Mouse (Mus musculus) limb, embryonic 10.5 days (tissue): Measurements from ENCODE around the gene Ttc7b. TPM values are rescaled to one million over a fixed set of nuclear protein-coding genes. Genes with fewer than 3 reads are reported as not detected.
A peak's percentile ranks its signal among the peaks of the same experiment; 100 is the strongest.

Source experiments
- DNase-seq: peaks from one replicate; pipeline ENCODE4 v3.0.0-alpha.2; 2017; ENCODE audit warnings: low spot score
- H3K27ac ChIP-seq: fragments of 300-500 bp; sonication (generic); 2 replicates; pipeline ENCODE4 v1.5.1; 2016; ENCODE audit warnings: mild to moderate bottlenecking
- H3K27me3 ChIP-seq: fragments of 300-500 bp; sonication (generic); 2 replicates; pipeline ENCODE4 v1.6.1; 2016; ENCODE audit warnings: low read depth, mild to moderate bottlenecking; ENCODE audit not compliant: poor library complexity, severe bottlenecking
- H3K36me3 ChIP-seq: fragments of 300-500 bp; sonication (generic); 2 replicates; pipeline ENCODE4 v1.6.1; 2016; ENCODE audit warnings: mild to moderate bottlenecking, moderate library complexity
- H3K4me1 ChIP-seq: fragments of 300-500 bp; sonication (generic); 2 replicates; pipeline ENCODE4 v1.6.1; 2016
- H3K4me3 ChIP-seq: fragments of 300-500 bp; sonication (generic); 2 replicates; pipeline ENCODE4 v1.5.1; 2016; ENCODE audit warnings: mild to moderate bottlenecking, moderate library complexity
- H3K9me3 ChIP-seq: fragments of 300-500 bp; sonication (generic); replicated peaks from 2 replicates; pipeline ENCODE4 v1.6.1; 2016; ENCODE audit warnings: mild to moderate bottlenecking
- WGBS: fragments of 180-500 bp; shearing (Covaris S2); methylation state at CpG from one replicate; pipeline ENCODE4 v1.1.7; 2016; 5-methylcytosine and 5-hydroxymethylcytosine counted together
- polyA plus RNA-seq: library from polyadenylated mRNA; unstranded; fragments of >200 nt; fragmentation: Nextera tagmentation; extraction: Ambion mirVana; gene quantifications from 2 replicates; pipeline ENCODE4 v1.2.1, GENCODE M21; 2016

Gene Ttc7b
- polyA plus RNA-seq, 1 experiment from 2014 or later: 4.3 TPM

DNA sequence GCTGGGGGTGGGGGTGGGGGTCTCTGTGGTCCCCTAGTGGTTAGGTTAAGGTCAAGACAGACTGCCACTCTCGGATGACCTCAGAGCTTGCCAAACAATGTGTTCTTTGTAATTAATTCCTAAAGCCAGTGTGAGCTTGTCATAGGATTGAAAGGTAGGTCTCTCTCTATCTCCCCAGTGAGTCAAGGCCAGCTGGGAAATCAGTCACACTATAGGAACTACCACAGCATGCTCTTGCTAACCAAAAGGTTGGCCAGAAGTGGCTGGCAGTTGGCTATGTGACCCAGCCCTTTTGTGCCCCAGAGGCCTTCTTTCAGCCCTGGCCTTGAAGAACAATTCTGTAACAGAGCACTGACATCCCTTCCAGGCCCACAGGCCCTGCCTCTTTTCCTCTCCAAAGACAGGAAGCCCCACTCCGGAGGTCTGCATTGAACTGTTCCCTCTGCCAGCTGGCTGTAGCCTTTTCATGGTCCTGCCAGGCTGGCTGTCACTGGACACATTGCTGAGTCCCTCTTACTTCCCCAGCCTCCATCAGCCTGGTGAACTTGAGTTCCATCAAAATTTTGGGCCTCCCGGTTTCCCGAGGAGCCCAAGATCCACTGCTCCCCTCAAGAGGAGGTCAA lies 215.5 kb downstream of the Ttc7b start:
- no peak overlapping the region for H3K27ac ChIP-seq
- no peak overlapping the region for H3K4me3 ChIP-seq
- no peaks in the 10 kb centered on the region for H3K4me1 ChIP-seq
- no peaks in the 10 kb centered on the region for H3K27me3 ChIP-seq
- no peak for DNase-seq
- H3K36me3 ChIP-seq: peaks cover 9% of the 10 kb centered on the region
- 85% methylated on average over 4 of the region's 4 CpGs for WGBS
- H3K9me3 ChIP-seq: no peaks in the 10 kb centered on the region

DNA sequence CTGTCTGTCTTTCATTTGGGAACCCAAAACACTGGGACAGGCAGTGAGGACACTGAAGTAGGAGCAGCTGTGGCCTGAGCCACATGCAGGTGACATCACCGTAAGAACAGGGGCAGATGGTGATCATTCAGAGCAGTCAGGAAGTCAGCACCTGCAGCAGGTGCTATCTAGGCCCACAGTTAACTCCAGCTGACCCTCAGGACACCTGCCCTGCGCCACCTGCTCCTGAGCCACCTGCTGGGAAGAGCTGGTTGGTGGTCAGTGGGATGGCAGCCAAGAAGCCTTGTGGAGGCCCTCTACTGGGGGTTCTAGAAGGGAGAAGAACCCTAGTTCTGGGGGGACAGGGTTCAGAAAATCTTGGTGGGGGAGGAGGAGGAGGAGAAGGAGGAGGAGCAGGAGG lies 216.3 kb downstream of the Ttc7b start:
- 89% methylated on average over 2 of the region's 2 CpGs for WGBS
- no peak for DNase-seq
- no peak overlapping the region for H3K4me3 ChIP-seq

GRCm38 (mm10) chr12:100303141-100303540 lies 217.5 kb downstream of the Ttc7b start:
- DNase-seq: no peak
- no peak overlapping the region for H3K4me3 ChIP-seq
- H3K36me3 ChIP-seq: peaks cover 18% of the 10 kb centered on the region
- no peak overlapping the region for H3K27ac ChIP-seq
- no peaks in the 10 kb centered on the region for H3K4me1 ChIP-seq
- no peaks in the 10 kb centered on the region for H3K27me3 ChIP-seq
- WGBS: 79% methylated on average over 7 of the region's 7 CpGs
- H3K9me3 ChIP-seq: no peaks in the 10 kb centered on the region

More for the DNA sequence above, 216.3 kb downstream of the Ttc7b start:
- Histone ChIP-seq H3K27me3 (no peaks in the 10 kb centered on the region), H3K27ac (0 out of 2 replicates have a peak overlapping the region, but pooled peaks have one; percentile 10), H3K9me3 (no peaks in the 10 kb centered on the region), H3K36me3 (peaks cover 18% of the 10 kb centered on the region), H3K4me1 (no peaks in the 10 kb centered on the region)

DNA sequence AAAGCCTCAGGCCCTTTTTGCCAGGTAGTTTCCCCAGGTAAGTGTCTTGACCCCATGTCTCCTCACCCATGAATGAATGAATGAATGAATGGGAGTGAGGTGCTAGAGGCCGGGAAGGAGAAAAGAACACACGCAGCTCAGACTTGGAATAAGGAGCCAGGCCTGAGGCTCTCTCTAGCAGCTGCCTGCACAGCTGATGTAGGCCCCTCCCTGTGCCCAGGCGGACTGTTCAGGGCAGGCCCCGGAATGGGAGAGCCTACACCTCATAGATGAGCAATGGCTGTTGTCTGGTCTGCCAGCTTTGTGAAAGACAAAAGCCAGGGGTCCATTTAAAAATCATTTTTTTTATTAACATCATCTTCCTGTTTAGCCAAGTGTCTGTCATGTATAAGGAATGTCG lies 220.2 kb downstream of the Ttc7b start:
- Histone ChIP-seq H3K27ac (no peak overlapping the region), H3K4me3 (no peak overlapping the region), H3K4me1 (0 out of 2 replicates have a peak, but pooled peaks cover 3% of the 10 kb centered on the region), H3K9me3 (no peaks in the 10 kb centered on the region), H3K27me3 (no peaks in the 10 kb centered on the region), H3K36me3 (peaks cover 18% of the 10 kb centered on the region)
- 91% methylated on average over 5 of the region's 5 CpGs for WGBS
- no peak for DNase-seq

DNA sequence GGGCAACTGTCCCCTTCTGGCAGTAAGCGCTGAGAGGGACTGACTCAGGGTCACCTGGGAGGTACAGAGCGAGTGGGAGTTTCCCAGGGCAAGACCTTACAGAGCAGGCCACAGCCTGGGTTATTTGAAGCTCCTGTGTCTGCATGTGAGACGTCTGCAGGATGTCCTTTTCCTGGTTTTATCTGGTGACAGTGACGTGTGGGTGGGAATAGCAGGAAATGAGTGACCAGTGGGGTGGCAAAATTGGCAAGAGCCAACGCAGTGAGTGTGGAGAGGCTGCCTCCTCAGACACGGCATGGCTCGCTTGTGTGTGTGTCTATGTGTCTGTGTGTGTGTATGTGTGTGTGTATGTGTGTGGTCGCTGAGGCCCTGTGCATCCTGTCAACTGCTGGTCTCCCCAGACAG lies 221.3 kb downstream of the Ttc7b start:
- H3K4me1 ChIP-seq: 0 out of 2 replicates have a peak, but pooled peaks cover 3% of the 10 kb centered on the region
- no peaks in the 10 kb centered on the region for H3K9me3 ChIP-seq
- no peaks in the 10 kb centered on the region for H3K27me3 ChIP-seq
- DNase-seq: no peak
- peaks cover 18% of the 10 kb centered on the region for H3K36me3 ChIP-seq
- H3K27ac ChIP-seq: 0 out of 2 replicates have a peak overlapping the region, but pooled peaks have one; percentile 28
- 73% methylated on average over 8 of the region's 8 CpGs for WGBS
- H3K4me3 ChIP-seq: no peak overlapping the region

GRCm38 (mm10) chr12:100298788-100299187 lies 221.8 kb downstream of the Ttc7b start:
- 92% methylated on average over 2 of the region's 2 CpGs for WGBS
- H3K27me3 ChIP-seq: no peaks in the 10 kb centered on the region
- no peak overlapping the region for H3K4me3 ChIP-seq
- H3K9me3 ChIP-seq: no peaks in the 10 kb centered on the region
- 0 out of 2 replicates have a peak overlapping the region, but pooled peaks have one; percentile 28 for H3K27ac ChIP-seq
- 0 out of 2 replicates have a peak, but pooled peaks cover 3% of the 10 kb centered on the region for H3K4me1 ChIP-seq
- H3K36me3 ChIP-seq: peaks cover 18% of the 10 kb centered on the region
- no peak for DNase-seq

- no peaks in the 10 kb centered on the region for H3K9me3 ChIP-seq
- 0 out of 2 replicates have a peak, but pooled peaks cover 3% of the 10 kb centered on the region for H3K4me1 ChIP-seq
- H3K27ac ChIP-seq: no peak overlapping the region
- no peaks in the 10 kb centered on the region for H3K27me3 ChIP-seq
- DNase-seq: no peak
- 81% methylated on average over 4 of the region's 4 CpGs for WGBS
- no peak overlapping the region for H3K4me3 ChIP-seq
- H3K36me3 ChIP-seq: peaks cover 18% of the 10 kb centered on the region
Observed at GRCm38 (mm10) chr12:100297961-100298360, 222.7 kb downstream of the Ttc7b start.

GRCm38 (mm10) chr12:100294457-100294856 lies 226.2 kb downstream of the Ttc7b start:
- Histone ChIP-seq H3K4me1 (peaks cover 25% of the 10 kb centered on the region), H3K9me3 (no peaks in the 10 kb centered on the region), H3K4me3 (no peak overlapping the region), H3K36me3 (peaks cover 2% of the 10 kb centered on the region; the same call in 1 of the 2 replicates), H3K27ac (no peak overlapping the region), H3K27me3 (no peaks in the 10 kb centered on the region)
- 86% methylated on average over 2 of the region's 2 CpGs for WGBS
- DNase-seq: no peak

DNA sequence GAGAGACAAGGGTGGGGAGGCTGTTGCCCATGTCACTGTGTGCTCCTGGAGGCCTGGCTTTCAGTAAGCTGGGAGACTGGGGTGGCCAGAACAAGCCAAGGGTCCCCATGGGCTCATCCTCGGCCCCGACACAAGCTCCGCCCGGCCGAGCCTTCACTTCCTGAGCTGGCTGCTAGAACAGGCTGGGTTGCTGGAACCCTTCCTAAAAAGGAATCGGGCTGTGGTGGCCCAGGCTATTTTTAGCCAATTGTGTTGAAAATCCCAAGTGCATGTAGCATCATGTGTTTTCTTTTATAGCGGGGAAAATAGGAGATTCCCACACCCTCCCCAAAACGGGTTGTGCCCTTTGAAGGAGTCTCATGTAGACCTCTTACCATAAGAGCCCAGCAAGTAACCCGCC lies 226.7 kb downstream of the Ttc7b start:
- WGBS: 92% methylated on average over 9 of the region's 9 CpGs
- Histone ChIP-seq H3K4me1 (peaks cover 30% of the 10 kb centered on the region), H3K9me3 (no peaks in the 10 kb centered on the region), H3K36me3 (no peaks in the 10 kb centered on the region), H3K4me3 (no peak overlapping the region), H3K27ac (no peak overlapping the region), H3K27me3 (no peaks in the 10 kb centered on the region)
- no peak for DNase-seq

DNA sequence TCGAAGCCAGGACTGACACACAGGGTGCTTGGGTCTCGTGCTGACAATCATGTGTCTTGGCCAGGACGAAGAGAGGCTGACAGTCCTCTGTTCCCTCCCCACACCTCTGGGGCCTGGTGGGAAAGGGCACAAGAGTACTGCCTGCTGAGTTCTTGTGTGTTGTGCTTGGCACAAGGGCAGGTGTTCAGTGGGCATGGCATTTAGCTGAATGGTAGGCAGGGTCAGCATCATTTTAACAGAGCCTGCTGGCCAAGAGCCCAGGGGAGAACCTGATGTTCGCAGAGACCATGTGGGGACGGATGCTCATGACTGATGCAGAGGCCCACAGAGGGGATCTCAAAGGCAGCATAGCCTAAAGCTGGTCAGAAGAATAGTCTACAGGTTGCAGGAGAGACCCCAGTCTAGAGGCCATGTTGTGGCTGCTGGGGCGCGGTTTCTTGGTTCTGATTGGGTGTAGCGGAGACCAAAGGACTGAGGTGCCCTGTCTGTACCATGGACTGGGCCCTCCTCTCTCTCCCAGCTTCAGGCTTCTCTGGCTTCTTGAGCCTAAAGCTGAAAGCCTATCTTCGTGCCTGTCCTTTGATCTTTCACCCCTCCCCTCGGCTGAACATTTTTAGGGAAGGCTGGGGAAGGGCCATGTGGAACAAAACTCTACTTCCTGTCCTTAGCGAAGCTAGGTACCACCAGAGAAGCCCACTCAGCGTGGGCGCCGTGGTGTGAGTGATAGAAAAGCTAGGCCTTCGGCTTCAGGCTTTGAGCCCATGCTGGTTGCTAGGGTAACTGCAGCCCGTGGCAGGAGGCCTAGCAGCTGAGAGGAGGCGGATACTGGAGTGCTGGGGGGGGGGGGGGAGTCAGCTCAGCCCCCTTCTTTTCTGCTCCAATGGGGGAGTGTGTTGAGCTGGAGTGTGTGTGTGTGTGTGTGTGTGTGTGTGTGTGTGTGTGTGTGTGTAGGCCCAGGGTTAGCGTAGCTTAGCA lies 229.6 kb downstream of the Ttc7b start:
- H3K36me3 ChIP-seq: no peaks in the 10 kb centered on the region
- peak; percentile 55 for DNase-seq
- peak overlapping the region; percentile 70 for H3K27ac ChIP-seq
- WGBS: 56% methylated on average over 18 of the region's 18 CpGs
- peaks cover 33% of the 10 kb centered on the region for H3K4me1 ChIP-seq
- H3K9me3 ChIP-seq: no peaks in the 10 kb centered on the region
- H3K4me3 ChIP-seq: no peak overlapping the region
- H3K27me3 ChIP-seq: no peaks in the 10 kb centered on the region

GRCm38 (mm10) chr12:100290178-100290531 lies 230.5 kb downstream of the Ttc7b start:
- Histone ChIP-seq H3K27ac (peak overlapping the region; percentile 70), H3K9me3 (no peaks in the 10 kb centered on the region), H3K36me3 (no peaks in the 10 kb centered on the region), H3K4me3 (no peak overlapping the region), H3K27me3 (no peaks in the 10 kb centered on the region), H3K4me1 (peaks cover 30% of the 10 kb centered on the region)
- no peak for DNase-seq
- 68% methylated on average over 11 of the region's 11 CpGs for WGBS

- H3K4me3 ChIP-seq: no peak overlapping the region
- H3K4me1 ChIP-seq: peaks cover 30% of the 10 kb centered on the region
- H3K36me3 ChIP-seq: no peaks in the 10 kb centered on the region
- no peaks in the 10 kb centered on the region for H3K27me3 ChIP-seq
- peak overlapping the region; percentile 70 for H3K27ac ChIP-seq
- H3K9me3 ChIP-seq: no peaks in the 10 kb centered on the region
- DNase-seq: peak; percentile 33
- 53% methylated on average over 8 of the region's 8 CpGs for WGBS
Observed at GRCm38 (mm10) chr12:100289267-100290177, 231.1 kb downstream of the Ttc7b start.
